Mouse (Mus musculus): Measurements from ENCODE around the gene Pim1. TPM values are rescaled to one million over a fixed set of nuclear protein-coding genes. Genes with fewer than 3 reads are reported as not detected.

The Pim1 gene
- polyA plus RNA-seq, 1 experiment from 2014 or later: 20.1 TPM

GRCm38 (mm10) chr17:29473466-29473865, 17.1 kb upstream of the Pim1 start:
- H3K4me1 ChIP-seq: peaks cover 13% of the 10 kb centered on the region
- H3K9ac ChIP-seq: no peak overlapping the region
- no peaks in the 10 kb centered on the region for H3K27me3 ChIP-seq
- no peak for ATAC-seq (ENCODE audit: insufficient number of reproducible peaks, insufficient read depth, low FRiP score, low TSS enrichment)
- H3K9me3 ChIP-seq: no peaks in the 10 kb centered on the region
- no peak overlapping the region for H3K4me2 ChIP-seq (replicated peaks)
- H3K4me3 ChIP-seq: no peak overlapping the region
- 96% methylated on average over 10 of the region's 10 CpGs for WGBS
- H3K36me3 ChIP-seq: no peaks in the 10 kb centered on the region
- H3K27ac ChIP-seq: no peak overlapping the region

GRCm38 (mm10) chr17:29474036-29474435, 16.5 kb upstream of the Pim1 start:
- no peaks in the 10 kb centered on the region for H3K9me3 ChIP-seq
- ATAC-seq (ENCODE audit: insufficient number of reproducible peaks, insufficient read depth, low FRiP score, low TSS enrichment): no peak
- 75% methylated on average over 2 of the region's 2 CpGs for WGBS
- H3K4me2 ChIP-seq (replicated peaks): no peak overlapping the region
- H3K36me3 ChIP-seq: no peaks in the 10 kb centered on the region
- H3K27me3 ChIP-seq: no peaks in the 10 kb centered on the region
- H3K27ac ChIP-seq: no peak overlapping the region; the same call in 1 of the 2 replicates
- H3K4me1 ChIP-seq: peaks cover 10% of the 10 kb centered on the region; the same call in 1 of the 2 replicates
- H3K4me3 ChIP-seq: no peak overlapping the region
- H3K9ac ChIP-seq: no peak overlapping the region

GRCm38 (mm10) chr17:29475142-29475541, 15.4 kb upstream of the Pim1 start:
- H3K4me2 ChIP-seq (replicated peaks): no peak overlapping the region
- H3K9me3 ChIP-seq: no peaks in the 10 kb centered on the region
- H3K27me3 ChIP-seq: no peaks in the 10 kb centered on the region
- peaks cover 6% of the 10 kb centered on the region; the same call in 1 of the 2 replicates for H3K4me1 ChIP-seq
- H3K27ac ChIP-seq: no peak overlapping the region
- H3K36me3 ChIP-seq: no peaks in the 10 kb centered on the region
- ATAC-seq (ENCODE audit: insufficient number of reproducible peaks, insufficient read depth, low FRiP score, low TSS enrichment): no peak
- no peak overlapping the region for H3K9ac ChIP-seq
- 95% methylated on average over 3 of the region's 3 CpGs for WGBS
- no peak overlapping the region for H3K4me3 ChIP-seq

- Histone ChIP-seq H3K9ac (no peak overlapping the region), H3K27ac (no peak overlapping the region), H3K36me3 (no peaks in the 10 kb centered on the region), H3K9me3 (no peaks in the 10 kb centered on the region), H3K4me1 (no peaks in the 10 kb centered on the region), H3K4me2 (replicated peaks) (no peak overlapping the region), H3K27me3 (no peaks in the 10 kb centered on the region), H3K4me3 (no peak overlapping the region)
- ATAC-seq (ENCODE audit: insufficient number of reproducible peaks, insufficient read depth, low FRiP score, low TSS enrichment): no peak
- 71% methylated on average over 4 of the region's 4 CpGs for WGBS
Observed at GRCm38 (mm10) chr17:29476461-29476860, 14.1 kb upstream of the Pim1 start.

- WGBS: 89% methylated on average over 10 of the region's 10 CpGs
- no peak overlapping the region for H3K27ac ChIP-seq
Observed at GRCm38 (mm10) chr17:29477357-29477756, 13.2 kb upstream of the Pim1 start.

GRCm38 (mm10) chr17:29478271-29478670, 12.3 kb upstream of the Pim1 start:
- WGBS: 89% methylated on average over 4 of the region's 4 CpGs
- ATAC-seq (ENCODE audit: insufficient number of reproducible peaks, insufficient read depth, low FRiP score, low TSS enrichment): no peak

More at GRCm38 (mm10) chr17:29477357-29477756, 13.2 kb upstream of the Pim1 start:
- Histone ChIP-seq H3K27me3 (no peaks in the 10 kb centered on the region), H3K4me3 (no peak overlapping the region), H3K9ac (no peak overlapping the region), H3K9me3 (0 out of 2 replicates have a peak, but pooled peaks cover under 1% of the 10 kb centered on the region), H3K4me2 (replicated peaks) (no peak overlapping the region), H3K36me3 (no peaks in the 10 kb centered on the region), H3K4me1 (no peaks in the 10 kb centered on the region)
- no peak for ATAC-seq (ENCODE audit: insufficient number of reproducible peaks, insufficient read depth, low FRiP score, low TSS enrichment)

GRCm38 (mm10) chr17:29480256-29480655, 10.3 kb upstream of the Pim1 start:
- peaks cover 6% of the 10 kb centered on the region; the same call in 1 of the 2 replicates for H3K9me3 ChIP-seq
- no peak overlapping the region for H3K9ac ChIP-seq
- H3K27ac ChIP-seq: no peak overlapping the region
- ATAC-seq (ENCODE audit: insufficient number of reproducible peaks, insufficient read depth, low FRiP score, low TSS enrichment): no peak
- no peaks in the 10 kb centered on the region for H3K27me3 ChIP-seq
- 85% methylated on average over 2 of the region's 2 CpGs for WGBS
- no peak overlapping the region for H3K4me2 ChIP-seq (replicated peaks)
- no peaks in the 10 kb centered on the region for H3K36me3 ChIP-seq
- H3K4me1 ChIP-seq: no peaks in the 10 kb centered on the region
- H3K4me3 ChIP-seq: no peak overlapping the region

More at GRCm38 (mm10) chr17:29478271-29478670, 12.3 kb upstream of the Pim1 start:
- Histone ChIP-seq H3K9ac (no peak overlapping the region), H3K4me3 (no peak overlapping the region), H3K4me1 (no peaks in the 10 kb centered on the region), H3K9me3 (peaks cover 6% of the 10 kb centered on the region; the same call in 1 of the 2 replicates), H3K27ac (no peak overlapping the region), H3K4me2 (replicated peaks) (no peak overlapping the region), H3K36me3 (no peaks in the 10 kb centered on the region), H3K27me3 (no peaks in the 10 kb centered on the region)

GRCm38 (mm10) chr17:29482632-29483031, 7.9 kb upstream of the Pim1 start:
- WGBS: 91% methylated on average over 7 of the region's 7 CpGs
- H3K9ac ChIP-seq: no peak overlapping the region
- H3K36me3 ChIP-seq: no peaks in the 10 kb centered on the region
- H3K27ac ChIP-seq: no peak overlapping the region
- ATAC-seq (ENCODE audit: insufficient number of reproducible peaks, insufficient read depth, low FRiP score, low TSS enrichment): no peak
- no peaks in the 10 kb centered on the region for H3K4me1 ChIP-seq
- peaks cover 6% of the 10 kb centered on the region; the same call in 1 of the 2 replicates for H3K9me3 ChIP-seq
- no peak overlapping the region for H3K4me3 ChIP-seq
- no peaks in the 10 kb centered on the region for H3K27me3 ChIP-seq
- H3K4me2 ChIP-seq (replicated peaks): no peak overlapping the region

GRCm38 (mm10) chr17:29483282-29483681, 7.3 kb upstream of the Pim1 start:
- H3K27ac ChIP-seq: no peak overlapping the region
- WGBS: 94% methylated on average over 2 of the region's 2 CpGs

GRCm38 (mm10) chr17:29484431-29484830, 6.1 kb upstream of the Pim1 start:
- H3K4me2 ChIP-seq (replicated peaks): no peak overlapping the region
- 85% methylated on average over 2 of the region's 2 CpGs for WGBS
- no peaks in the 10 kb centered on the region for H3K36me3 ChIP-seq
- H3K27ac ChIP-seq: no peak overlapping the region
- H3K9me3 ChIP-seq: peaks cover 6% of the 10 kb centered on the region; the same call in 1 of the 2 replicates
- H3K4me3 ChIP-seq: no peak overlapping the region
- H3K27me3 ChIP-seq: no peaks in the 10 kb centered on the region
- ATAC-seq (ENCODE audit: insufficient number of reproducible peaks, insufficient read depth, low FRiP score, low TSS enrichment): no peak
- no peak overlapping the region for H3K9ac ChIP-seq
- H3K4me1 ChIP-seq: peaks cover 8% of the 10 kb centered on the region; the same call in 1 of the 2 replicates

More at GRCm38 (mm10) chr17:29483282-29483681, 7.3 kb upstream of the Pim1 start:
- Histone ChIP-seq H3K9me3 (peaks cover 6% of the 10 kb centered on the region; the same call in 1 of the 2 replicates), H3K9ac (no peak overlapping the region), H3K36me3 (no peaks in the 10 kb centered on the region), H3K4me3 (no peak overlapping the region), H3K4me2 (replicated peaks) (no peak overlapping the region), H3K4me1 (0 out of 2 replicates have a peak, but pooled peaks cover under 1% of the 10 kb centered on the region), H3K27me3 (no peaks in the 10 kb centered on the region)
- no peak for ATAC-seq (ENCODE audit: insufficient number of reproducible peaks, insufficient read depth, low FRiP score, low TSS enrichment)

GRCm38 (mm10) chr17:29485336-29486233, 5.0 kb upstream of the Pim1 start:
- Histone ChIP-seq H3K27ac (no peak overlapping the region), H3K9me3 (peaks cover 6% of the 10 kb centered on the region; the same call in 1 of the 2 replicates), H3K9ac (no peak overlapping the region), H3K4me1 (peaks cover 8% of the 10 kb centered on the region; the same call in 1 of the 2 replicates), H3K36me3 (no peaks in the 10 kb centered on the region), H3K27me3 (no peaks in the 10 kb centered on the region), H3K4me2 (replicated peaks) (no peak overlapping the region), H3K4me3 (no peak overlapping the region)
- WGBS: 65% methylated on average over 3 of the region's 3 CpGs
- no peak for ATAC-seq (ENCODE audit: insufficient number of reproducible peaks, insufficient read depth, low FRiP score, low TSS enrichment)

All from embryonic facial prominence, embryonic 12.5 days (tissue).